Mouse (Mus musculus) cerebral cortex, adult 2 months (tissue): ENCODE measurements around the gene Ncam1.

Experiments used
- WGBS: fragments of 180-500 bp; shearing (Covaris S2); methylation state at CpG from one replicate; pipeline ENCODE4 v1.1.7; 2018; 5-methylcytosine and 5-hydroxymethylcytosine counted together

Ncam1 gene

GRCm38 (mm10) chr9:49672646-49673199 is 126.0 kb downstream of the Ncam1 start:
- WGBS: 50% methylated on average over 6 of the region's 6 CpGs

- 59% methylated on average over 5 of the region's 5 CpGs for WGBS
These were observed 133.4 kb downstream of the Ncam1 start for GRCm38 (mm10) chr9:49665361-49665760.

- 59% methylated on average over 8 of the region's 8 CpGs for WGBS
These were observed 134.8 kb downstream of the Ncam1 start for GRCm38 (mm10) chr9:49663927-49664320.

GRCm38 (mm10) chr9:49662958-49663926 is 135.5 kb downstream of the Ncam1 start:
- 41% methylated on average over 8 of the region's 8 CpGs for WGBS

GRCm38 (mm10) chr9:49661480-49661879 is 137.2 kb downstream of the Ncam1 start:
- 38% methylated on average over 2 of the region's 2 CpGs for WGBS

GRCm38 (mm10) chr9:49658381-49658856 is 140.3 kb downstream of the Ncam1 start:
- WGBS: 63% methylated on average over 4 of the region's 4 CpGs

- 42% methylated on average over 3 of the region's 3 CpGs for whole genome bisulfite sequencing
These were observed 144.3 kb downstream of the Ncam1 start for GRCm38 (mm10) chr9:49654470-49654869.

- WGBS: 53% methylated on average over 9 of the region's 9 CpGs
These were observed 145.1 kb downstream of the Ncam1 start for GRCm38 (mm10) chr9:49653478-49654245.

GRCm38 (mm10) chr9:49644296-49644695 is 154.4 kb downstream of the Ncam1 start:
- 86% methylated on average over 2 of the region's 2 CpGs for WGBS

- 90% methylated on average over 3 of the region's 3 CpGs for WGBS
These were observed 158.0 kb downstream of the Ncam1 start for GRCm38 (mm10) chr9:49640764-49641163.

GRCm38 (mm10) chr9:49640142-49640541 is 158.6 kb downstream of the Ncam1 start:
- 58% methylated on average over 8 of the region's 8 CpGs for WGBS

- 53% methylated on average over 11 of the region's 11 CpGs for WGBS
These were observed 162.9 kb downstream of the Ncam1 start for GRCm38 (mm10) chr9:49635668-49636326.

- 64% methylated on average over 2 of the region's 2 CpGs for WGBS
These were observed 166.1 kb downstream of the Ncam1 start for GRCm38 (mm10) chr9:49632591-49632990.

- 56% methylated on average over 2 of the region's 2 CpGs for WGBS
These were observed 168.4 kb downstream of the Ncam1 start for GRCm38 (mm10) chr9:49630336-49630735.

- 49% methylated on average over 6 of the region's 6 CpGs for WGBS
These were observed 173.8 kb downstream of the Ncam1 start for GRCm38 (mm10) chr9:49624910-49625309.

- 23% methylated on average over 3 of the region's 3 CpGs for WGBS
These were observed 174.7 kb downstream of the Ncam1 start for GRCm38 (mm10) chr9:49623934-49624505.

GRCm38 (mm10) chr9:49622928-49623676 is 175.6 kb downstream of the Ncam1 start:
- WGBS: 27% methylated on average over 9 of the region's 9 CpGs

GRCm38 (mm10) chr9:49621691-49622090 is 177.0 kb downstream of the Ncam1 start:
- WGBS: 34% methylated on average over 11 of the region's 11 CpGs

- WGBS: 46% methylated on average over 9 of the region's 9 CpGs
These were observed 179.9 kb downstream of the Ncam1 start for GRCm38 (mm10) chr9:49618699-49619392.

- WGBS: 51% methylated on average over 2 of the region's 2 CpGs
These were observed 180.5 kb downstream of the Ncam1 start for GRCm38 (mm10) chr9:49618266-49618665.
